Mouse (Mus musculus): ENCODE results near the gene Phactr2.

GRCm38 (mm10) chr10:13369581-13370375 is 104.4 kb downstream of the Phactr2 start:
- TF ChIP-seq CTCF (IDR thresholded peaks at IDR 0.05; ENCODE audit: low read depth): no peak
- no peak for TF ChIP-seq EP300 (IDR thresholded peaks at IDR 0.05; ENCODE audit: low read depth)

Measured in liver, embryonic 14.5 days (tissue).